Mouse (Mus musculus): ENCODE data around the gene Myadm. TPM values are rescaled to one million over a fixed set of nuclear protein-coding genes. Genes with fewer than 3 reads are reported as not detected.
"Not testable (repeated sequence)": the region's sequence is repeated elsewhere in the genome, so short reads cannot be mapped to it uniquely, and the experiment has no call there.

Myadm gene
- 100 to 1,000 TPM in 1 of 2 experiments, 10 to 100 TPM in 1; 71.6 to 100 TPM for total RNA-seq (2021)
- long read RNA-seq, experiment 1, full-length matches to known transcripts, result 134 of 159 reads
- long read RNA-seq, experiment 1, partial matches to known transcripts, result 22 of 159 reads
- long read RNA-seq, experiment 1, other reads (novel, unspliced or antisense), result 3 of 159 reads
- long read RNA-seq, experiment 2, full-length matches to known transcripts, result 75 of 93 reads
- long read RNA-seq, experiment 2, partial matches to known transcripts, result 17 of 93 reads
- long read RNA-seq, experiment 2, other reads (novel, unspliced or antisense), result 1 of 93 reads

DNA sequence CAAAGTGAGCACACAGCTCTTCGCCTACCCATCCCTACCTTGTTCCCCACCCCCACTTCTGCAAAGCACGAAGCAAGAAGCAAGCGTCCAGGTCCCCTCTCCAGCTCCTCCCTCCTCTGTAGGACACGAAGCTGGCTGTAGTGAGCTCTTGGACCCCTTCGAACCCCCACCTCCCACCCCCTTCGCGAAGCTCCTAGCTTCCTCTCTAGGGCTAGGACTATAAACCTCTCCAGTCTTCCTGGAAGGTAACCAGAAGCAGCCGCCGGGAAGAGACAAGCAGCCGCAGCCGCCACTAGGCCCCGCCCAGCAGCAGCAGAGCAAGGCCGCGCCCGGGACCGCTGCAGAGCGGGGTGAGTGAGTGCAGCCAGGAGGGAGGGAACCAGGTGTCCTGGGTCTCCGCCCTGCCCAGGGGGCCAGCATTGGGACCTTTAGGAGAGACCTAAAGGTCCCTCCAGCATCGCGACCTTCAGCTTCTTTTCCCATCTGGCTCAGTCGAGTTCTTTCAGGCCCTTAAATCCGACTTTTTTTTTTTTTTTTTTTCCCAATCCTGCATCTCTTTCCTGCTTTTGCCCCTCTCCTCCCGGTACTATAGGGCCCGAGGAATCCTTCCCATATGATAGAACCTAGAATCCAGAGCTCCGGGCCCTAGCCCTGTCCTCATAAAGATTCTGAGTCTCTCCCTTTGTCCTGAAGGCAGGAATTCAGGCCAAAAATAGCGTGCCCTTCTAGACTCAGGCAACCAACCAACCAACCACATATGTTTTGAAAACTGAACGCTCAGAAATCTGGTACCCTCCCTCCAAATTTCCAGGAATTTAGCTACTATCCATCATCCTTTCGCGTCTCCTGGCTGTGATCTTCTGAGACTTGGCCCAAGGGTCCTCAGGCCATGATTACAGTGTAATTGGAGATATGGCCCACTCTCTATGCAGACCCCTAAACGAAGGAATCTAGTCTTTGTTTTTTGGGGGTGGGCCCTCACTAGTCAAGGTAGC, at the start of gene Myadm, which contains the start of gene Prkcg:
Gene Myadm (plus strand): TSS at position 105 of the 995 bp plus-strand sequence.
Gene Prkcg (plus strand): TSS at position 204 of the 995 bp plus-strand sequence.
- peak; percentile 77 for DNase-seq

DNA sequence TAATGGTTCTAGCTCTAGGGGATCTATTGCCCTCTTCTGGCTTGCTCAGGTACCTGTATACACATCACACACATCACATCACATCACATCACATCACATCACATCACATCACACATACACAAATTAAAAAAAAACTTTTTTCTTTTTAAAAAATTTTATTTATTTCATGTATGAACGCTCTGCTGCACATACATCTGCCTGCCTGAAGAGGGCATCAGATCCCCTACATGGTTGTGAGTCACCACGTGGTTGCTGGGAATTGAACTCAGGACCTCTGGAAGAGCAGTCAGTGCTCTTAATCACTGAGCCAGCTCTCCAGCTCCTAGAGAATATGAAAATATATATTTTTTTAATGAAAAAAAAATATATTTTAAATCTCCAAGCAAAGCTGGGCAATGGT, 49.7 kb upstream of the Myadm start:
- no peak for DNase-seq

GRCm38 (mm10) chr7:3260701-3261100, 28.2 kb upstream of the Myadm start:
- DNase-seq, result no peak

- no peak for DNase-seq
Measured at GRCm38 (mm10) chr7:3261446-3261845, 27.4 kb upstream of the Myadm start.

GRCm38 (mm10) chr7:3262789-3263188, 26.1 kb upstream of the Myadm start:
- peak; percentile 33 for DNase-seq

- no peak for DNase-seq
Measured at GRCm38 (mm10) chr7:3264390-3265022, 24.4 kb upstream of the Myadm start.

GRCm38 (mm10) chr7:3265311-3265710, 23.6 kb upstream of the Myadm start:
- no peak for DNase-seq

DNA sequence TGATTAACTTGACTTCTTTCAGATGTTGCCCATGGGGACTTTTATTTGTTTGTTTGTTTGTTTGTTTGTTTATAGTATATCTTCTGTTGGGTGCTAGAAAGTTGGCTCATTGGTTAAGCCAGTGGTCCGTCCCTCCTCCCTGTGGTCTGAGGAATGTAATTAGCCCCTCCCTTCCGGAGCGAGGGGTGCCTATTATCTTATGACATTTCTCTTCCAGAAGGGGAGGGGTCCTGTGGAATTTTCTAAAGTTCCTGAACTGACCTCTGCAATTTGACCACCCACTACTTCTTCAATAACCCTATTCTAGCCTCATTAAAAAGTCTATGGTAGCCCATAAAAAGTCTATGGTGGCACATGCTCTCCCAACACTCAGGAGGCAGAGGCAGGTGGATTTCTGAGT, 21.6 kb upstream of the Myadm start:
- DNase-seq, result no peak

GRCm38 (mm10) chr7:3267888-3268287, 21.0 kb upstream of the Myadm start:
- no peak for DNase-seq

DNA sequence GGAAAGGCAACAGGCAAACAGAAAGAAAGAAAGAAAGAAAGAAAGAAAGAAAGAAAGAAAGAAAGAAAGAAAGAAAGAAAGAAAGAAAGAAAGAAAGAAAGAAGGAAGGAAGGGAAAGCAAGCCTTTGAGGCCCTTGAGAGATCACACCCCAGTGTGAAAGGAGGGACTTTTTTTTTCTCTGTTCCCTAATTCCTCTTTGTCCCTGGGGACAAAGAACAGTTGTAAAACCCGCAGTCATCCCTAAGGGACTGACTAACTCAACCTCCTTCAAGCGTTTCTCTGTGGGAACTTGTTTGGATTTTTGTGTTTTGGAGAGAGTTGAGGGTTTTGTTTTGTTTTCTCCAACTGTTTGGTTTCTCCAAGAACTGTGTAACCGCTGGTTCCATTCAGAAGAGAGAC, 20.6 kb upstream of the Myadm start:
- DNase-seq, result no peak

GRCm38 (mm10) chr7:3272206-3272605, 16.7 kb upstream of the Myadm start:
- DNase-seq, result no peak

GRCm38 (mm10) chr7:3275455-3276170, 13.3 kb upstream of the Myadm start:
- no peak for DNase-seq

DNA sequence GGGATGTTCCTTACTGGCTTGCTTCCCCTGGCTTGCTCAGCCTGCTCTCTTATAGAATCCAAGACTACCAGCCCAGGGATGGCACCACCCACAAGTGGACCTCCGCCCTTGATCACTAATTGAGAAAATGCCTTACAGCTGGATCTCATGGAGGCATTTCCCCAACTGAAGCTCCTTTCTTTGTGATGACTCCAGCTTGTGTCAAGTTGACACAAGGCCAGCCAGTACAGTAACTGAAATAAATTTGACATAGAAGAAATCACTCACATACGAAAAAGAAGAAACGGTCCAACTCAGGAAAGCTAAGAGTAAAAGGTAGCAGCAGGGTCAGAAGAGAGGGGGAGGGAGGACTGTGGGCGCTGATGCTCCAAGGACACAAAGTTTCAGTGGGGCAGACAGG, 12.1 kb upstream of the Myadm start:
- DNase-seq, result not testable (repeated sequence)

- DNase-seq, result no peak
Measured at GRCm38 (mm10) chr7:3280080-3280653, 8.7 kb upstream of the Myadm start.

GRCm38 (mm10) chr7:3280654-3281153, 8.2 kb upstream of the Myadm start:
- no peak for DNase-seq

DNA sequence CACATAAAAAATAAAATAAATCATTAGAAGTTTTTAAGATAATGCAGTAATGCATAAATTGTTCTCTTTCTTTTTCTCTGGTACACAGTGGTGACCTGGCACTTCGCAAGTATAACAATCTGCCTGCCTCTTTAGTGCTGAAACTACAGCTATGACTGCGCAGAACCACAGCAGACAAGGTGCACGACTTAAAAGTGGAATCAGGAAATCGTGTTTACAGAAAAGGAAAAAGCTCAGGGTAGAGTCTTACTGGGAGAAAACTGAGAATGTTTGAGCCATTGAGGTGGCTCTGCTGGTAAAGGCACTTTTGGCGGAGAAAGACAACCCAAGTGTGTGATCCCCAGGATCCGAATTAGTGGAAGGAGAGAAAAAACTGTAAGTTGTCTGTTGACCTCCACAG, 7.1 kb upstream of the Myadm start:
- no peak for DNase-seq

GRCm38 (mm10) chr7:3283081-3283875, 5.6 kb upstream of the Myadm start:
- no peak for DNase-seq

DNA sequence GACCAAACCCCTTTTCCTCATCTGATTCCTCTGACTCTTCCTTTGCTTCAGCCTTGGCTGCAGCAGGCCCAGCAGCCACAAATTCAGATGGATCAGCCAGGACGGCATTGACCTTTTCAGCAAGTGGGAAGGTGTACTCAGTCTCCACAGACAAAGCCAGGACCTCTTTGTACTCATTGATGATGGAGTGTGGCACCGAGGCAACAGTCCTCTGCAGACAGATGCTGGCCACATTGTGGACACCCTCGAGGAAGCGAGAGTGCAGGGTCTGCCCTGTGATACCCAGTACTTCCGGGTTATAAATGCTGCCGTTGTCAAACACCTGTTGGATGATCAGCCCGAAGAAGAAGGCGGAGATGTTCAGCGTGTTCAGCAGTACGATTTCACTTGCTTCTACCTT, 4.3 kb upstream of the Myadm start:
- no peak for DNase-seq

DNA sequence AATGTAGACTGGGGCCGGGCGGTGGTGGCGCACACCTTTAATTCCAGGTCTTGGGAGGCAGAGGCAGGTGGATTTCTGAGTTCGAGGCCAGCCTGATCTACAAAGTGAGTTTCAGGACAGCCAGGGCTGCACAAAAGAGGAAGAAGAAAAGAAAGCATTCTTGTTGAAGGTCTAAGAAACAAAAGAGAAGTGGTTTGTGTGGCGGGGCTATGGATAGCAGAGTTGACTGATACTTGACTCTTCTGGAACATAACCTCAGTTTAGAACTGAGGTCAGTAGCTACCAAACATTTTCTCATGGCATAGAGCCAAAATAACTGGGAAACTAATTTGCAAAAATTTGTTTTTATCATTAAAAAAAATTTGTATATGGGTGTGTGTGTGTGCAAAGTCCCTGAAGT, 2.8 kb upstream of the Myadm start:
- DNase-seq, result no peak

- no peak for DNase-seq
Measured at GRCm38 (mm10) chr7:3287186-3287585, 1.7 kb upstream of the Myadm start.
